Mouse (Mus musculus) regulatory T cell (primary cell): Measurements from ENCODE around the gene Tmem191c.

Experiments
- in situ Hi-C: fragments of 300-600 bp; cut with MboI, MseI; formaldehyde crosslinking; loops from one replicate; pipeline ENCODE4 v1.15.1; 2025; ENCODE audit warnings: high pct_unique_total_duplicates

The Tmem191c gene

GRCm38 (mm10) chr16:17266113-17266512 lies 9.8 kb upstream of the Tmem191c start:
- in situ Hi-C loops, result no loop called here

GRCm38 (mm10) chr16:17267937-17268336 lies 7.9 kb upstream of the Tmem191c start:
- in situ Hi-C loops, result no loop called here

GRCm38 (mm10) chr16:17269872-17270271 lies 6.0 kb upstream of the Tmem191c start:
- in situ Hi-C loops, result loop anchor here (5.0 kb wide), 1 partner anchor 63 kb away; the partner anchor contains the start of gene Rimbp3

- in situ Hi-C loops, result loop anchor here (5.0 kb wide), 1 partner anchor 64 kb away; the partner anchor contains the start of gene Rimbp3
These were observed 4.8 kb upstream of the Tmem191c start for GRCm38 (mm10) chr16:17271124-17271523.

GRCm38 (mm10) chr16:17271856-17272255 lies 4.0 kb upstream of the Tmem191c start:
- in situ Hi-C loops, result loop anchor here (5.0 kb wide), 1 partner anchor 65 kb away; the partner anchor contains the start of gene Rimbp3

GRCm38 (mm10) chr16:17276164-17277151 lies 581 bp downstream of the Tmem191c start:
- in situ Hi-C loops, result no loop called here

GRCm38 (mm10) chr16:17277342-17278211 lies 1.7 kb downstream of the Tmem191c start:
- in situ Hi-C loops, result no loop called here

GRCm38 (mm10) chr16:17280471-17280870 lies 4.6 kb downstream of the Tmem191c start:
- in situ Hi-C loops, result no loop called here

GRCm38 (mm10) chr16:17283151-17283550 lies 7.3 kb downstream of the Tmem191c start:
- in situ Hi-C loops, result no loop called here

GRCm38 (mm10) chr16:17287103-17287502 lies 11.2 kb downstream of the Tmem191c start:
- in situ Hi-C loops, result no loop called here

- in situ Hi-C loops, result no loop called here
These were observed 15.1 kb downstream of the Tmem191c start for GRCm38 (mm10) chr16:17291016-17291415.

GRCm38 (mm10) chr16:17292751-17293150 lies 16.9 kb downstream of the Tmem191c start:
- in situ Hi-C loops, result no loop called here

GRCm38 (mm10) chr16:17300818-17301217 lies 24.9 kb downstream of the Tmem191c start:
- in situ Hi-C loops, result no loop called here

- in situ Hi-C loops, result no loop called here
These were observed 27.8 kb downstream of the Tmem191c start for GRCm38 (mm10) chr16:17303521-17304245.

- in situ Hi-C loops, result no loop called here
These were observed 31.6 kb downstream of the Tmem191c start for GRCm38 (mm10) chr16:17307461-17307860.

- in situ Hi-C loops, result no loop called here
These were observed 33.2 kb downstream of the Tmem191c start for GRCm38 (mm10) chr16:17309036-17309435.

- in situ Hi-C loops, result no loop called here
These were observed 36.7 kb downstream of the Tmem191c start for GRCm38 (mm10) chr16:17312531-17312930.

GRCm38 (mm10) chr16:17316554-17316953 lies 40.7 kb downstream of the Tmem191c start:
- in situ Hi-C loops, result no loop called here

- in situ Hi-C loops, result no loop called here
These were observed 45.6 kb downstream of the Tmem191c start for GRCm38 (mm10) chr16:17321481-17321880.

- in situ Hi-C loops, result no loop called here
These were observed 48.9 kb downstream of the Tmem191c start for GRCm38 (mm10) chr16:17324745-17325144.

GRCm38 (mm10) chr16:17326064-17326463 lies 50.2 kb downstream of the Tmem191c start:
- in situ Hi-C loops, result no loop called here
